Mouse (Mus musculus) CH12.LX (cell line): Measurements from ENCODE around the gene Rbms1. TPM values are rescaled to one million over a fixed set of nuclear protein-coding genes. Genes with fewer than 3 reads are reported as not detected.

Experiments used
- DNase-seq: peaks from one replicate; pipeline ENCODE4 v3.0.0-alpha.2; 2013; ENCODE audit errors: extremely low read depth
- H3K27ac ChIP-seq: 2 replicates; pipeline ENCODE4 v1.5.1; 2012; ENCODE audit warnings: low read depth, mild to moderate bottlenecking, control low read depth, moderate library complexity; ENCODE audit not compliant: insufficient read depth
- H3K27me3 ChIP-seq: replicated peaks from 2 replicates; pipeline ENCODE3; 2012; ENCODE audit warnings: inconsistent platforms
- H3K36me3 ChIP-seq, 2 experiments: replicated peaks in 1 of 2; 2 replicates each; pipeline versions ENCODE3 to v1.6.1; 2012; ENCODE audit warnings: inconsistent platforms in 1 of 2, low read length in 1 of 2, mild to moderate bottlenecking in 1 of 2, mixed read lengths in 1 of 2, moderate library complexity in 1 of 2; ENCODE audit not compliant: control insufficient read depth in 1 of 2, insufficient read depth in 1 of 2
- H3K4me1 ChIP-seq, 2 experiments: 2 replicates each; pipeline ENCODE4 v1.6.1; 2012; ENCODE audit warnings: inconsistent platforms in 1 of 2, moderate library complexity in 1 of 2; ENCODE audit not compliant: insufficient read depth in 2 of 2, control insufficient read depth in 1 of 2
- H3K4me2 ChIP-seq: 2 replicates; pipeline ENCODE4 v1.6.1; 2012; ENCODE audit warnings: low read depth, mild to moderate bottlenecking, control low read depth; ENCODE audit not compliant: poor library complexity, insufficient read depth, severe bottlenecking
- H3K4me3 ChIP-seq, 3 experiments: fragments of 150-350 bp in 1 of 3; sonication (generic) in 1 of 3; replicated peaks in 1 of 3; 2 replicates each; pipeline versions ENCODE3 to v1.5.1; 2011 to 2012; ENCODE audit warnings: low read depth in 2 of 3, low read length in 2 of 3, mild to moderate bottlenecking in 2 of 3, moderate library complexity in 2 of 3, control low read depth in 1 of 3, improper control_type of control experiment in 1 of 3, inconsistent platforms in 1 of 3, mixed read lengths in 1 of 3; ENCODE audit not compliant: poor library complexity in 1 of 3
- H3K79me2 ChIP-seq: replicated peaks from 2 replicates; pipeline ENCODE4 v1.6.1; 2012; ENCODE audit warnings: mild to moderate bottlenecking, moderate library complexity; ENCODE audit not compliant: control insufficient read depth, poor library complexity, insufficient read depth, severe bottlenecking; ENCODE audit errors: extremely low read depth
- H3K9ac ChIP-seq: 2 replicates; pipeline ENCODE4 v1.6.1; 2012; ENCODE audit warnings: low read depth, mild to moderate bottlenecking, control low read depth, moderate library complexity; ENCODE audit not compliant: insufficient read depth
- H3K9me3 ChIP-seq: replicated peaks from 2 replicates; pipeline ENCODE3; 2012; ENCODE audit warnings: low read length, inconsistent platforms, mixed read lengths
- CHD2 ChIP-seq: IDR thresholded peaks from 2 replicates; pipeline ENCODE4 v1.6.1; 2011; ENCODE audit warnings: low read length, improper control_type of control experiment
- ETS1 ChIP-seq: conservative IDR thresholded peaks from 2 replicates; pipeline ENCODE4 v1.6.1; 2012; ENCODE audit warnings: low read depth, mild to moderate bottlenecking, inconsistent platforms, low read length, improper control_type of control experiment, moderate library complexity
- GABPA ChIP-seq: IDR thresholded peaks from 2 replicates; pipeline ENCODE4 v1.6.1; 2012; ENCODE audit warnings: low read depth, low read length, improper control_type of control experiment, inconsistent platforms; ENCODE audit not compliant: insufficient replicate concordance
- HCFC1 ChIP-seq: IDR thresholded peaks from 2 replicates; pipeline ENCODE4 v1.6.1; 2012; ENCODE audit warnings: low read depth, mild to moderate bottlenecking, inconsistent platforms, low read length, improper control_type of control experiment
- IRF4 ChIP-seq: IDR thresholded peaks from 2 replicates; pipeline ENCODE4 v1.6.1; 2014; ENCODE audit warnings: low read depth, mild to moderate bottlenecking, inconsistent platforms, low read length, improper control_type of control experiment
- JUN ChIP-seq: IDR thresholded peaks from 2 replicates; pipeline ENCODE4 v1.6.1; 2011; ENCODE audit warnings: low read depth, mild to moderate bottlenecking, low read length, improper control_type of control experiment, moderate library complexity; ENCODE audit not compliant: insufficient read depth
- JUND ChIP-seq: conservative IDR thresholded peaks from 2 replicates; pipeline ENCODE4 v1.6.1; 2011; ENCODE audit warnings: low read depth, low read length, improper control_type of control experiment
- KAT2A ChIP-seq: IDR thresholded peaks from 2 replicates; pipeline ENCODE4 v1.6.1; 2012; ENCODE audit warnings: low read length, improper control_type of control experiment, inconsistent platforms; ENCODE audit not compliant: insufficient replicate concordance
- MAX ChIP-seq: IDR thresholded peaks from 2 replicates; pipeline ENCODE4 v1.6.1; 2011; ENCODE audit warnings: low read length, improper control_type of control experiment
- MAZ ChIP-seq: IDR thresholded peaks from 2 replicates; pipeline ENCODE4 v1.6.1; 2012; ENCODE audit warnings: low read depth, mild to moderate bottlenecking, inconsistent platforms, low read length, improper control_type of control experiment, moderate library complexity
- MEF2A ChIP-seq: IDR thresholded peaks from 2 replicates; pipeline ENCODE4 v1.6.1; 2014; ENCODE audit warnings: low read depth, mild to moderate bottlenecking, inconsistent platforms, low read length, improper control_type of control experiment, borderline replicate concordance
- MXI1 ChIP-seq: IDR thresholded peaks from 2 replicates; pipeline ENCODE4 v1.6.1; 2011; ENCODE audit warnings: mild to moderate bottlenecking, low read depth, low read length, improper control_type of control experiment
- MYC ChIP-seq: IDR thresholded peaks from 2 replicates; pipeline ENCODE4 v1.6.1; 2011; ENCODE audit warnings: low read depth, mild to moderate bottlenecking, improper control_type of control experiment, low read length
- NRF1 ChIP-seq: IDR thresholded peaks from 2 replicates; pipeline ENCODE4 v1.6.1; 2014; ENCODE audit warnings: low read depth, mild to moderate bottlenecking, inconsistent platforms, low read length, improper control_type of control experiment, moderate library complexity
- POLR2A ChIP-seq: IDR thresholded peaks from 2 replicates; pipeline ENCODE4 v1.6.1; 2011; ENCODE audit warnings: low read depth, mild to moderate bottlenecking, improper control_type of control experiment, low read length
- POLR2AphosphoS2 ChIP-seq: IDR thresholded peaks from 2 replicates; pipeline ENCODE4 v1.6.1; 2011; ENCODE audit warnings: low read depth, low read length, improper control_type of control experiment
- RAD21 ChIP-seq: IDR thresholded peaks from 2 replicates; pipeline ENCODE4 v1.6.1; 2011; ENCODE audit warnings: low read depth, mild to moderate bottlenecking, low read length, improper control_type of control experiment, moderate library complexity
- RCOR1 ChIP-seq: conservative IDR thresholded peaks from 2 replicates; pipeline ENCODE4 v1.6.1; 2012; ENCODE audit warnings: low read depth, mild to moderate bottlenecking, inconsistent platforms, low read length, improper control_type of control experiment
- SIN3A ChIP-seq: IDR thresholded peaks from 2 replicates; pipeline ENCODE4 v1.6.1; 2012; ENCODE audit warnings: low read length, improper control_type of control experiment, inconsistent platforms
- SMC3 ChIP-seq: IDR thresholded peaks from 2 replicates; pipeline ENCODE4 v1.6.1; 2011; ENCODE audit warnings: low read depth, low read length, improper control_type of control experiment
- TCF12 ChIP-seq: IDR thresholded peaks from 2 replicates; pipeline ENCODE4 v1.6.1; 2014; ENCODE audit warnings: low read depth, mild to moderate bottlenecking, inconsistent platforms, low read length, improper control_type of control experiment
- UBTF ChIP-seq: IDR thresholded peaks from 2 replicates; pipeline ENCODE4 v1.6.1; 2012; ENCODE audit warnings: low read depth, mild to moderate bottlenecking, inconsistent platforms, low read length, improper control_type of control experiment, moderate library complexity
- USF1 ChIP-seq: IDR thresholded peaks from 2 replicates; pipeline ENCODE4 v1.6.1; 2014; ENCODE audit warnings: low read depth, mild to moderate bottlenecking, inconsistent platforms, low read length, improper control_type of control experiment
- USF2 ChIP-seq: conservative IDR thresholded peaks from 2 replicates; pipeline ENCODE4 v1.6.1; 2011; ENCODE audit warnings: low read depth, low read length, improper control_type of control experiment
- ZKSCAN1 ChIP-seq: IDR thresholded peaks from 2 replicates; pipeline ENCODE4 v1.6.1; 2012; ENCODE audit warnings: low read depth, inconsistent platforms, low read length, improper control_type of control experiment, borderline replicate concordance
- ZMIZ1 ChIP-seq: IDR thresholded peaks from 2 replicates; pipeline ENCODE4 v1.6.1; 2012; ENCODE audit warnings: low read depth, mild to moderate bottlenecking, inconsistent platforms, low read length, improper control_type of control experiment
- dilution Hi-C: fragments of 300-500 bp; cut with MboI; formaldehyde crosslinking; loops from 2 replicates; pipeline ENCODE4 v1.14.3; 2020; ENCODE audit warnings: low sequenced_read_pairs; ENCODE audit not compliant: extremely low pct_unique_long_range_greater_than_20kb, extremely low pct_ligation_motif_present
- in situ Hi-C: fragments of 300-500 bp; cut with MboI; formaldehyde crosslinking; loops from 3 replicates; pipeline ENCODE4 v1.14.3; 2019; ENCODE audit warnings: low sequenced_read_pairs, low pct_ligation_motif_present, low pct_unique_long_range_greater_than_20kb, mixed read lengths
- polyA plus RNA-seq: library from polyadenylated mRNA; unstranded; fragments of >175 nt; gene quantifications from 2 replicates; pipeline ENCODE4 v1.2.1, GENCODE M21; 2012; ENCODE audit warnings: low read depth; ENCODE audit not compliant: insufficient read length
- total RNA-seq, 2 experiments: library from RNA; depleted of rRNA; stranded (reverse); fragments of 300-350 nt in 1 of 2; fragments of >200 nt in 1 of 2; gene quantifications; 2 replicates each; pipeline ENCODE4 v1.2.3; 2012 to 2014

The Rbms1 gene
- total and polyA plus RNA-seq, 3 experiments = 10.6 to 33.9 (median 12.6) TPM

DNA sequence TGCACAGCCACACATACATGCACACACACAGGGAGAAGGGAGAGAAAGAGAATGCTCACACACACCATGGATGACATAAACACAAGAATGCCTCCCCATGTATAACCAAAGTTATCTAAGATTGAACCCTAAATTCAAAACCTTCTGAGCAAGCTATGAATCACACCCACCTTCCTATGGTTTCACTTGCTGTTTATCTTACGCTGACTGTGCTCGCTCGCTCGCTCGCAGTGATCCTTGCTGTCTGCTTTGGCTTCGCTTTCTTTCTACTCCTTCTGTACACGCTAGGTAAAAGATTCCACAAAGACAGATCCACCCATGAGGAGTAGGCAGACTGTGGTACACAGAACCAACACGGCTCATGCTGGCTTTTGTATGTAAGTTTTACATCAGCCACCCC is 95.7 kb downstream of the Rbms1 start:
- H3K36me3 ChIP-seq = peaks cover 0 to 8% of the 10 kb centered on the region in 2 experiments
- TF ChIP-seq KAT2A (no peak), ZMIZ1 (no peak), MYC (no peak), CHD2 (no peak), SMC3 (no peak), IRF4 (no peak), JUND (no peak), ETS1 (no peak), MAZ (no peak), UBTF (no peak), TCF12 (no peak), HCFC1 (no peak), GABPA (no peak), JUN (no peak), POLR2A (no peak), RAD21 (no peak), POLR2AphosphoS2 (no peak), ZKSCAN1 (no peak), MEF2A (no peak)
- H3K4me2 ChIP-seq = no peak overlapping the region
- no peaks in the 10 kb centered on the region for H3K27me3 ChIP-seq
- H3K79me2 ChIP-seq = no peaks in the 10 kb centered on the region; the same call in 1 of the 2 replicates
- no peak for DNase-seq
- dilution Hi-C loops = no loop called here
- H3K4me3 ChIP-seq = no peak overlapping the region
- in situ Hi-C loops = no loop called here
- no peaks in the 10 kb centered on the region for H3K9me3 ChIP-seq
- no peak overlapping the region for H3K9ac ChIP-seq
- no peak overlapping the region for H3K27ac ChIP-seq
- H3K4me1 ChIP-seq = peaks cover 18 to 70% of the 10 kb centered on the region in 2 experiments

DNA sequence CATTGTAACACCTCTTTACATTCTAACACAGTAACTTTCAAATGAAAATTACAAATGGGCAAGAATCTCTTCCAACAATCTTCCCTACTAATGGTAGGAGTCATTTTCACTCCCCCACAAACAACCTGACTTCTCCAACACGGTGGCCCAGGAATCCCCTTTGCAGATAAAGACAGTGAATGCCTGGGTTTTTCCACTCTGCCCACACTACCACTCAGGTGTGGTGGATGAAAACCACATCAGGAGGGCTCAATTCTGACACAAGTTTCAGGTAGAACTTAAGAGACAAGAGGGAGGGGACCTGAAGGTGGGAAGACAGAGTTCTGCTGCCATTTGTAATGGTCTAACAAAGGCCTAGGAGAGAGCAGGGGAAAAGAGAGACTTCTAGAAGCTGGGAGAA is 97.1 kb downstream of the Rbms1 start:
- dilution Hi-C loops = no loop called here

More for the DNA sequence above, 97.1 kb downstream of the Rbms1 start:
- H3K4me3 ChIP-seq = no peak overlapping the region
- H3K9me3 ChIP-seq = peaks cover 5% of the 10 kb centered on the region
- no peak overlapping the region for H3K27ac ChIP-seq
- H3K4me2 ChIP-seq = no peak overlapping the region
- DNase-seq = no peak
- TF ChIP-seq USF1 (no peak), RCOR1 (no peak), MAZ (no peak), USF2 (no peak), SIN3A (no peak), NRF1 (no peak), HCFC1 (no peak), MAX (no peak), GABPA (no peak), MXI1 (no peak), ZKSCAN1 (no peak), RAD21 (no peak), ETS1 (no peak), POLR2AphosphoS2 (no peak)
- H3K4me1 ChIP-seq = peaks cover 18 to 70% of the 10 kb centered on the region in 2 experiments
- H3K79me2 ChIP-seq = no peaks in the 10 kb centered on the region; the same call in 1 of the 2 replicates
- in situ Hi-C loops = no loop called here
- no peaks in the 10 kb centered on the region for H3K27me3 ChIP-seq
- H3K9ac ChIP-seq = no peak overlapping the region
- peaks cover 0 to 9% of the 10 kb centered on the region in 2 experiments for H3K36me3 ChIP-seq
